Mouse (Mus musculus): Measurements from ENCODE around the gene Mettl27. TPM values are rescaled to one million over a fixed set of nuclear protein-coding genes. Genes with fewer than 3 reads are reported as not detected.

The Mettl27 gene
- polyA plus RNA-seq (2014; fragmentation: Nextera tagmentation; extraction: Ambion mirVana): 3.7 and 7.4 TPM in 2 replicates

- H3K4me1 ChIP-seq (ENCODE audit: control insufficient read depth, insufficient read depth, low read length): no peaks in the 10 kb centered on the region
- H3K9me3 ChIP-seq (ENCODE audit: control insufficient read depth, low read length): no peaks in the 10 kb centered on the region
- peak; percentile 96 for ATAC-seq (ENCODE audit: low read depth)
- no peaks in the 10 kb centered on the region for H3K36me3 ChIP-seq (ENCODE audit: control insufficient read depth, insufficient read depth, low read length)
- under 1% methylated on average over 41 of the region's 41 CpGs for WGBS
- H3K4me3 ChIP-seq (ENCODE audit: low read depth, low read length): peak within 1 kb of the TSS; percentile 57
- no peaks in the 10 kb centered on the region for H3K27me3 ChIP-seq (ENCODE audit: control insufficient read depth, insufficient read depth, low read length)
- no peak within 1 kb of the TSS for H3K27ac ChIP-seq (ENCODE audit: low read depth, low read length)
- peak within 1 kb of the TSS; percentile 97 for H3K4me2 ChIP-seq (ENCODE audit: low read depth, low read length)
- H3K9ac ChIP-seq (replicated peaks; ENCODE audit: low read depth, low read length): peak within 1 kb of the TSS; percentile 69
These were observed at the start of gene Mettl27 for GRCm38 (mm10) chr5:134932179-134932902. Gene Mettl27 (plus strand): TSS chr5:134932368.

- no peak for ATAC-seq (ENCODE audit: low read depth)
- no peak overlapping the region for H3K27ac ChIP-seq (ENCODE audit: low read depth, low read length)
These were observed 49.1 kb upstream of the Mettl27 start for GRCm38 (mm10) chr5:134883077-134883476.

GRCm38 (mm10) chr5:134887447-134888335 is 44.5 kb upstream of the Mettl27 start:
- no peaks in the 10 kb centered on the region for H3K36me3 ChIP-seq (ENCODE audit: control insufficient read depth, insufficient read depth, low read length)
- ATAC-seq (ENCODE audit: low read depth): no peak
- H3K9ac ChIP-seq (replicated peaks; ENCODE audit: low read depth, low read length): no peak overlapping the region
- WGBS: 66% methylated on average over 18 of the region's 18 CpGs
- H3K4me1 ChIP-seq (ENCODE audit: control insufficient read depth, insufficient read depth, low read length): no peaks in the 10 kb centered on the region
- H3K27me3 ChIP-seq (ENCODE audit: control insufficient read depth, insufficient read depth, low read length): no peaks in the 10 kb centered on the region
- H3K27ac ChIP-seq (ENCODE audit: low read depth, low read length): no peak overlapping the region
- H3K4me2 ChIP-seq (ENCODE audit: low read depth, low read length): no peak overlapping the region
- no peaks in the 10 kb centered on the region for H3K9me3 ChIP-seq (ENCODE audit: control insufficient read depth, low read length)
- H3K4me3 ChIP-seq (ENCODE audit: low read depth, low read length): no peak overlapping the region

More at GRCm38 (mm10) chr5:134883077-134883476, 49.1 kb upstream of the Mettl27 start:
- no peak overlapping the region for H3K4me2 ChIP-seq (ENCODE audit: low read depth, low read length)
- no peaks in the 10 kb centered on the region for H3K9me3 ChIP-seq (ENCODE audit: control insufficient read depth, low read length)
- no peaks in the 10 kb centered on the region for H3K36me3 ChIP-seq (ENCODE audit: control insufficient read depth, insufficient read depth, low read length)
- H3K9ac ChIP-seq (replicated peaks; ENCODE audit: low read depth, low read length): no peak overlapping the region
- H3K4me3 ChIP-seq (ENCODE audit: low read depth, low read length): no peak overlapping the region
- no peaks in the 10 kb centered on the region for H3K27me3 ChIP-seq (ENCODE audit: control insufficient read depth, insufficient read depth, low read length)
- 67% methylated on average over 3 of the region's 3 CpGs for WGBS
- no peaks in the 10 kb centered on the region for H3K4me1 ChIP-seq (ENCODE audit: control insufficient read depth, insufficient read depth, low read length)

GRCm38 (mm10) chr5:134888505-134888904 is 43.7 kb upstream of the Mettl27 start:
- Histone ChIP-seq H3K27me3 (ENCODE audit: control insufficient read depth, insufficient read depth, low read length) (no peaks in the 10 kb centered on the region), H3K27ac (ENCODE audit: low read depth, low read length) (no peak overlapping the region), H3K4me3 (ENCODE audit: low read depth, low read length) (no peak overlapping the region), H3K4me2 (ENCODE audit: low read depth, low read length) (no peak overlapping the region), H3K4me1 (ENCODE audit: control insufficient read depth, insufficient read depth, low read length) (no peaks in the 10 kb centered on the region), H3K9ac (replicated peaks; ENCODE audit: low read depth, low read length) (no peak overlapping the region), H3K9me3 (ENCODE audit: control insufficient read depth, low read length) (no peaks in the 10 kb centered on the region), H3K36me3 (ENCODE audit: control insufficient read depth, insufficient read depth, low read length) (no peaks in the 10 kb centered on the region)
- no peak for ATAC-seq (ENCODE audit: low read depth)
- WGBS: 88% methylated on average over 7 of the region's 7 CpGs

- WGBS: 90% methylated on average over 5 of the region's 6 CpGs
These were observed 41.5 kb upstream of the Mettl27 start for GRCm38 (mm10) chr5:134890601-134891054.

GRCm38 (mm10) chr5:134891552-134891951 is 40.6 kb upstream of the Mettl27 start:
- no peak overlapping the region for H3K9ac ChIP-seq (replicated peaks; ENCODE audit: low read depth, low read length)
- ATAC-seq (ENCODE audit: low read depth): no peak
- no peak overlapping the region for H3K4me2 ChIP-seq (ENCODE audit: low read depth, low read length)
- H3K4me3 ChIP-seq (ENCODE audit: low read depth, low read length): no peak overlapping the region
- WGBS: 69% methylated on average over 8 of the region's 8 CpGs
- no peak overlapping the region for H3K27ac ChIP-seq (ENCODE audit: low read depth, low read length)
- H3K27me3 ChIP-seq (ENCODE audit: control insufficient read depth, insufficient read depth, low read length): no peaks in the 10 kb centered on the region
- H3K4me1 ChIP-seq (ENCODE audit: control insufficient read depth, insufficient read depth, low read length): no peaks in the 10 kb centered on the region
- no peaks in the 10 kb centered on the region for H3K9me3 ChIP-seq (ENCODE audit: control insufficient read depth, low read length)
- no peaks in the 10 kb centered on the region for H3K36me3 ChIP-seq (ENCODE audit: control insufficient read depth, insufficient read depth, low read length)

More at GRCm38 (mm10) chr5:134890601-134891054, 41.5 kb upstream of the Mettl27 start:
- Histone ChIP-seq H3K27ac (ENCODE audit: low read depth, low read length) (no peak overlapping the region), H3K4me1 (ENCODE audit: control insufficient read depth, insufficient read depth, low read length) (no peaks in the 10 kb centered on the region), H3K4me3 (ENCODE audit: low read depth, low read length) (no peak overlapping the region), H3K36me3 (ENCODE audit: control insufficient read depth, insufficient read depth, low read length) (no peaks in the 10 kb centered on the region), H3K9ac (replicated peaks; ENCODE audit: low read depth, low read length) (no peak overlapping the region), H3K4me2 (ENCODE audit: low read depth, low read length) (no peak overlapping the region), H3K9me3 (ENCODE audit: control insufficient read depth, low read length) (no peaks in the 10 kb centered on the region), H3K27me3 (ENCODE audit: control insufficient read depth, insufficient read depth, low read length) (no peaks in the 10 kb centered on the region)
- no peak for ATAC-seq (ENCODE audit: low read depth)

- ATAC-seq (ENCODE audit: low read depth): no peak
- H3K36me3 ChIP-seq (ENCODE audit: control insufficient read depth, insufficient read depth, low read length): no peaks in the 10 kb centered on the region
- no peak overlapping the region for H3K27ac ChIP-seq (ENCODE audit: low read depth, low read length)
- no peaks in the 10 kb centered on the region for H3K4me1 ChIP-seq (ENCODE audit: control insufficient read depth, insufficient read depth, low read length)
- H3K4me3 ChIP-seq (ENCODE audit: low read depth, low read length): no peak overlapping the region
- H3K9ac ChIP-seq (replicated peaks; ENCODE audit: low read depth, low read length): no peak overlapping the region
- no peaks in the 10 kb centered on the region for H3K27me3 ChIP-seq (ENCODE audit: control insufficient read depth, insufficient read depth, low read length)
- WGBS: 79% methylated on average over 5 of the region's 5 CpGs
- no peak overlapping the region for H3K4me2 ChIP-seq (ENCODE audit: low read depth, low read length)
- no peaks in the 10 kb centered on the region for H3K9me3 ChIP-seq (ENCODE audit: control insufficient read depth, low read length)
These were observed 39.5 kb upstream of the Mettl27 start for GRCm38 (mm10) chr5:134892717-134893116.

GRCm38 (mm10) chr5:134895291-134895690 is 36.9 kb upstream of the Mettl27 start:
- H3K4me1 ChIP-seq (ENCODE audit: control insufficient read depth, insufficient read depth, low read length): no peaks in the 10 kb centered on the region
- H3K9me3 ChIP-seq (ENCODE audit: control insufficient read depth, low read length): no peaks in the 10 kb centered on the region
- no peak overlapping the region for H3K9ac ChIP-seq (replicated peaks; ENCODE audit: low read depth, low read length)
- ATAC-seq (ENCODE audit: low read depth): no peak
- no peaks in the 10 kb centered on the region for H3K27me3 ChIP-seq (ENCODE audit: control insufficient read depth, insufficient read depth, low read length)
- no peak overlapping the region for H3K4me2 ChIP-seq (ENCODE audit: low read depth, low read length)
- no peak overlapping the region for H3K4me3 ChIP-seq (ENCODE audit: low read depth, low read length)
- no peak overlapping the region for H3K27ac ChIP-seq (ENCODE audit: low read depth, low read length)
- 76% methylated on average over 8 of the region's 8 CpGs for WGBS
- no peaks in the 10 kb centered on the region for H3K36me3 ChIP-seq (ENCODE audit: control insufficient read depth, insufficient read depth, low read length)

- H3K9ac ChIP-seq (replicated peaks; ENCODE audit: low read depth, low read length): no peak overlapping the region
- no peaks in the 10 kb centered on the region for H3K4me1 ChIP-seq (ENCODE audit: control insufficient read depth, insufficient read depth, low read length)
- no peak overlapping the region for H3K27ac ChIP-seq (ENCODE audit: low read depth, low read length)
- no peak for ATAC-seq (ENCODE audit: low read depth)
- 83% methylated on average over 8 of the region's 8 CpGs for WGBS
- H3K36me3 ChIP-seq (ENCODE audit: control insufficient read depth, insufficient read depth, low read length): no peaks in the 10 kb centered on the region
- H3K4me3 ChIP-seq (ENCODE audit: low read depth, low read length): no peak overlapping the region
- H3K9me3 ChIP-seq (ENCODE audit: control insufficient read depth, low read length): no peaks in the 10 kb centered on the region
- no peak overlapping the region for H3K4me2 ChIP-seq (ENCODE audit: low read depth, low read length)
- H3K27me3 ChIP-seq (ENCODE audit: control insufficient read depth, insufficient read depth, low read length): no peaks in the 10 kb centered on the region
These were observed 35.2 kb upstream of the Mettl27 start for GRCm38 (mm10) chr5:134896965-134897364.

Data from neural tube, embryonic 14.5 days (tissue).